Mouse (Mus musculus) right cerebral cortex, adult 2 months (tissue): ENCODE measurements around the gene Grin2b.
"Not testable (repeated sequence)": the region's sequence is repeated elsewhere in the genome, so short reads cannot be mapped to it uniquely, and the experiment has no call there.

Experiments
- DNase-seq, 2 experiments: peaks; one replicate each; pipeline ENCODE4 v3.0.0; 2021 to 2022; ENCODE audit warnings: low spot score in 2 of 2

The Grin2b gene

GRCm38 (mm10) chr6:135907137-135907536 is 266.2 kb downstream of the Grin2b start:
- no peak for DNase-seq

- DNase-seq = no peak
Observed at GRCm38 (mm10) chr6:135904391-135904790, 268.9 kb downstream of the Grin2b start.

GRCm38 (mm10) chr6:135900410-135900809 is 272.9 kb downstream of the Grin2b start:
- DNase-seq = peak; percentile 69 to 74

GRCm38 (mm10) chr6:135899225-135899624 is 274.1 kb downstream of the Grin2b start:
- DNase-seq = peak; percentile 80 to 85

GRCm38 (mm10) chr6:135894793-135895228 is 278.5 kb downstream of the Grin2b start:
- peak in 1 of 2 experiments; percentile 57 for DNase-seq

- no peak for DNase-seq
Observed at GRCm38 (mm10) chr6:135882611-135883010, 290.7 kb downstream of the Grin2b start.

DNA sequence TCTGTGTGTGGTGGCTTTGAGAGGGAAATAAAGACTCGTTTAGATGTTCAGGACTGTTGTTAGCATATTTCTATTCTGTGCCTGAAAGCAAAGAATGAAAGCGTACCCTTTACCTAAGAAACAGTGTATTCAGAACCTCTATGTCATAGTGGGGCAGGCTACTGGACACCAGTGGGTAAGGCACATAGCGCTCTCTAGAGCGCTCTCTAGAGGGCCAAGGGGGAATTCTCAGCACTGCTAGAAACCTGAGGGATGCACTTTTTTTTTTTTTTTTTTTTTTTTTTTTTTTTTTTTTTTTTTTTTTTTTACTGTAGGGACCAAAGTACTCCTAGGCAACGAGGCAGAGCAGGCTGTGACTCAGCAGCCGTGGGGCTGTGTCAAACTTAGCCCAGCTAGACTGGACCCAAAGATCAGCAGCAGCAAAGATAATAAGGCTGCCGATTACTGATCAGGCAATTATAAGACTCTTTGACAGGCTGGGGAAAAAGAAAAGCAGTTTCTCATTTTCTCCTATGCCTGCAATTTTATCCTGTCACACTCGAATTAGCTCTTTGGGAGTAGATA is 297.1 kb downstream of the Grin2b start:
- DNase-seq = no peak

GRCm38 (mm10) chr6:135874626-135875025 is 298.7 kb downstream of the Grin2b start:
- no peak for DNase-seq

- DNase-seq = peak; percentile 70 to 78
Observed at GRCm38 (mm10) chr6:135865832-135866231, 307.5 kb downstream of the Grin2b start.

DNA sequence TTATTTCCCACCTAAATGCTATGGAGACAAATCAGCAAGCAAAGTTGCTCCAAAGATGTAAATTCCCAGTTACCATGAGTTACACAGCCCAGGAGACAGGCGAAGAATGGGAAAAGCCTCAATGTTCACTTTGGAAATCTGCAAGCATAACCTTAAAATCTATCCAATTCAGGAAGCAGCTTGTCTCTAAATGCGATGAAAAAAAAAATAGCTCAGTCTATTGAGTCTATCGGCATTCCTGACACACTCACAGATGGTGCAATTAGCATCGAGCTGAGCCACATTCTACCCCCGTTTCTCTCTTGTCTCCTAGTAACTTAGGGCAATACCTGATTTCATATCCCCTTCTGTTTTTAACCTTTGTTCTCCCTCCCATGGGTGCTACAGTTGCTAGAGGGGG is 309.3 kb downstream of the Grin2b start:
- peak; percentile 51 to 63 for DNase-seq

GRCm38 (mm10) chr6:135859502-135859901 is 313.8 kb downstream of the Grin2b start:
- DNase-seq = peak; percentile 81 to 90

GRCm38 (mm10) chr6:135854173-135854591 is 319.1 kb downstream of the Grin2b start:
- no peak for DNase-seq

DNA sequence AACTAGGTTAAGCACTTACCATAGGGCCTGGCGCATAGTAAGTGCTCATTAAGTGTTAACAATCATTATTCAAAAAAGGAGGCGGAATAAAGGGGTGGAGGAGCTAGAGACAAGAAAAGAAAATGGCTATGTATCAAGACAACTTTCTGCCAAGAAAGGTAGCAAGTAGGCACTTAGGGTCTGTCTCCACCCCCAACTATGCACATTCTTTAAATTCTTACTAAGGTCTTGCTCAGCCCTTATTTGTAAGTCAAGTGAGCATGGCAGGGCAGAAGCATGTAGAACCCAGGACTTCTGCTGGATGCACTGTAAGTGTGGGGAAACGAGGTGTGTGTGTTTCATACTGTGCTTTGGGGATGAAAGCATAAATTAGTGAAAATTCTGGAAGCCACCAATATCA is 329.6 kb downstream of the Grin2b start:
- no peak for DNase-seq

DNA sequence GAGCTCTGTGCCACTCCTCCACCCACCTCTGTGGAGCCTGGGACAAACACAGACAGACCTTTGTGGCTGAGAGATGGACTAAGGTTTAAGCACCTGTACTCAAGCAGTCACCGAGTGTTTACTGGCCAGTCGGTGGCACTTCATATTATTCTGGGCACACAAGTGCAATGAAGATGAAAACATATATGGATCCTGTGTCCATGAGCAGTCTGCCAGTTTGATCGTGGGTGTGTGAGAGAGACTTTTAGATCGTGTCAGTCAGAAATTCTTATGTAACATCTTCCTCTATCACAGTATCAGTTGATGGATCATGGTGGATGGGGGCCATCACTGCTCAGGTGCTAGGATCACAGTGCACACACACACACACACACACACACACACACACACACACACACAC is 337.0 kb downstream of the Grin2b start:
- peak in 1 of 2 experiments; percentile 59 for DNase-seq

GRCm38 (mm10) chr6:135833542-135833941 is 339.8 kb downstream of the Grin2b start:
- DNase-seq = no peak

- DNase-seq = no peak
Observed at GRCm38 (mm10) chr6:135832041-135832440, 341.3 kb downstream of the Grin2b start.

DNA sequence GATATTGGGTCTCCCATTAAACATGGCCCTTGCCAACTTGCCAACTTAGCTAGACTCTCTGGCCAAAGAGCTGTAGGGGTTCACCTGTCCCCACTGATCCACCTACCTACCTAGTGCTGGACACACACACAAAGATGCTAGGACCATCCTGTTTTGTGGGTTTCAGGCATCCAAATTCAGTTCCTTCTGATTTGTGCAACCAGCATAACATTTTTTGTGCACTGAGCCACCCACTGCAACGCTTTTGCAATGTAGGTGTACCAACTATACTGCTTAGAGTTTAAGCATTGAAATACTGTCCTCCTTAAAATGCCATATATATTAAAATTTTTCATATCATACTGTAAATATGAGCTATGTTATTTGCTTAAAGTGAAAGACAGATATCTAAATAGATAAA is 342.3 kb downstream of the Grin2b start:
- DNase-seq = peak in 1 of 2 experiments; percentile 47

DNA sequence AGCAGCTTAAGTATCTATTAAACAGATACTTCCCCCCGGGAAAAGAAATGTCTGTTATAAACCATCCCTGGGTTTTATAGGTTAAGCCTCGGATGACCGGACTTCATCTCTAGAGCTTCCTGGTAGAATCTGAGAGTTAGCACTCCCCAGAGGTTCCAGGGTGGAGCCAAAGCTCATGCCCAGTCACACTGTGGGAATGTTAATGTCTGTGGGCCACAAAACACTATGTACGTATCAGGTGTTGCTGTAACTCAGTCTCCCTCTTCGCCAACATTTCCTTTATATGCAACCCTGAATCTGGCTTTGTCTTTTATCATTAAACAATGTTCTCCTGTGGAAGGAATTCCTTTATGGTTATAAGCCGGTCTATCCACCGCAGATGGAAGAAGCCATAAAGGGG is 343.9 kb downstream of the Grin2b start:
- no peak for DNase-seq

DNA sequence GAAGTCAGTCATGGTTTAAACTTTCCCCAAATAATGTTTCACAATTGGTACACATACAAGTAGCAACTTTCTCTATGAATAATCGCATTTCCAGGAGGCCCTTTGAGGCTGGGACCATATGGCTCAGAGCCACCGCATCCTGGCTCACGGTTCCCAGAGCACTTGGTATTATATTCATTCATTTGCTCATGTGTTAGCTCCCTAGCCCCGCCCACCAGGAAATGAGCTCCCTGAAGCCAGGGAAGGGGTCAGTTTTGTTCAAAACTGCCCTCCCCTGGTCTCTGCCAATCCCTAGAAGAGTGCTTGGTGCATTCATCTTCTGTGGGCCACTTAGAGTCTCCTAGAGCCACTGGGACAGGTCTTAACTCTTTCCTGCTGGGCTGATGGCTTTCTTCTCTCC is 344.3 kb downstream of the Grin2b start:
- no peak for DNase-seq

DNA sequence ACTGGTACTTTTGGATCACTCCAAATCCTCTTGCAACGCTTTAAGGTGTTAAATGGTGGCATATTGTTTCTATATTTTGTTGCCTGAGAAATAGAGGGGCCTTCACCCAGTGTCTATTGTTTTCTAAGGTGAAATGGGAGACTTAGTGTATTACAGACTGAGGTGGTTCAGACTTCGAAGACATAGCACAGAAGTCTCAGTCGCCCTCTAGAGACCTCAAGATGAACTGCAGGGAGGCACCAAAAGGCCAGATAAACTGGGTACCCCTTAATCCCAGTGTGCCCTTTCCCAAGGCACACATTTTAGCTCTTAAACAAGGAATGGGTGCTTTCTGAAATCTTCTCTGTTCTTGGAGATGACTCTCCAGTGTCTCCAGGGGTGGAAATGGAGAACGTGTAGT is 345.4 kb downstream of the Grin2b start:
- peak in 1 of 2 experiments; percentile 69 for DNase-seq

- DNase-seq = no peak
Observed at GRCm38 (mm10) chr6:135827317-135827716, 346.0 kb downstream of the Grin2b start.

GRCm38 (mm10) chr6:135826776-135827175 is 346.5 kb downstream of the Grin2b start:
- not testable (repeated sequence) for DNase-seq

GRCm38 (mm10) chr6:135817391-135817790 is 355.9 kb downstream of the Grin2b start:
- no peak for DNase-seq

GRCm38 (mm10) chr6:135813755-135814154 is 359.6 kb downstream of the Grin2b start:
- DNase-seq = no peak
